Mouse (Mus musculus): ENCODE results near the gene Slc16a12. TPM values are rescaled to one million over a fixed set of nuclear protein-coding genes. Genes with fewer than 3 reads are reported as not detected.

The Slc16a12 gene
- polyA plus RNA-seq, 1 experiment: 1.2 TPM

DNA sequence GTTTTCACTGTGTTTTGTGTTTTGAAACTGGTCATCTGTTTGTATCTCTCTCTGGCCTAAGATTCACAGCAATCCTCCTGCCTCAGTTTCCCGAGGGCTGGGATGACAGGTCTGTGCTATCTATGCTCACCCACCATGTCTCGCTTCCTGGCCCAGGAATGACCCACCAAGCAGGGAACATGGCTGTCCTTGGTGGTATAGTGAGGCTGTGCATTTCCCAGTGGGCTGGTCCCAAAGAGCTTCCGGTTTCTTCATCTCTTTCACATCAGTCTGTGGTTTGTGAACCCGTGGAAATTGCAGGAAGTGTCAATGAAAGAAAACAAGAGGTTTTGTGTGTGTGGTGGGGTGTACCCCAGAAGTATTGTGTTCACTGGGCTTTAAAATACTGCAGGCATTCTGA is 122.4 kb downstream of the Slc16a12 start:
- Histone ChIP-seq H3K4me1 (ENCODE audit: control insufficient read depth, insufficient read depth, low read length) (no peaks in the 10 kb centered on the region), H3K4me3 (ENCODE audit: low read depth, low read length) (no peak overlapping the region), H3K9ac (ENCODE audit: low read depth, poor library complexity, severe bottlenecking) (no peak overlapping the region), H3K36me3 (ENCODE audit: control insufficient read depth, insufficient read depth, low read length, poor library complexity, severe bottlenecking) (no peaks in the 10 kb centered on the region), H3K9me3 (replicated peaks; ENCODE audit: control insufficient read depth, insufficient read depth, low read length, poor library complexity, severe bottlenecking) (no peaks in the 10 kb centered on the region), H3K27ac (ENCODE audit: insufficient read depth, low read length) (no peak overlapping the region), H3K27me3 (ENCODE audit: control insufficient read depth, insufficient read depth, low read length, poor library complexity, severe bottlenecking) (no peaks in the 10 kb centered on the region)
- TF ChIP-seq POLR2A (IDR thresholded peaks at IDR 0.05; ENCODE audit: insufficient read depth, low read length) (no peak), CTCF (IDR thresholded peaks at IDR 0.05; ENCODE audit: low read depth, low read length) (no peak), EP300 (IDR thresholded peaks at IDR 0.05; ENCODE audit: insufficient read depth, low read depth, low read length) (no peak)

DNA sequence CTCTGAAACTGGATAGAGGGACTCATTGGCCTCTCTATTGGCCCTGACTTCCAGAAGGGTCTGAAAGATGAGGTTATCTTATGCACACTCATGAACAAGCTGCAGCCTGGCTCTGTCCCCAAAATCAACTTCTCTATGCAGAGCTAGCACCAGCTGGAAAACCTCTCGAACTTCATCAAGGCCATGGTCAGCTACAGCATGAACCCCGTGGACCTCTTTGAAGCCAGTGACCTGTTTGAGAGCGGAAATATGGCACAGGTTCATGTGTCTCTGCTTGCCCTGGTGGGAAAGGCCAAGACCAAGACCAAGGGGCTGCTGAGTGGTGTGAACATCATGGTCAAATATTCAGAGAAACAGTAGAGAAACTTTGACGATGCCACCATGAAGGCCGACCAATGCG is 123.3 kb downstream of the Slc16a12 start:
- TF ChIP-seq POLR2A (IDR thresholded peaks at IDR 0.05; ENCODE audit: insufficient read depth, low read length) (no peak), CTCF (IDR thresholded peaks at IDR 0.05; ENCODE audit: low read depth, low read length) (no peak)
- no peak overlapping the region for H3K27ac ChIP-seq (ENCODE audit: insufficient read depth, low read length)
- H3K9me3 ChIP-seq (replicated peaks; ENCODE audit: control insufficient read depth, insufficient read depth, low read length, poor library complexity, severe bottlenecking): no peaks in the 10 kb centered on the region
- H3K9ac ChIP-seq (ENCODE audit: low read depth, poor library complexity, severe bottlenecking): no peak overlapping the region
- no peaks in the 10 kb centered on the region for H3K27me3 ChIP-seq (ENCODE audit: control insufficient read depth, insufficient read depth, low read length, poor library complexity, severe bottlenecking)
- no peaks in the 10 kb centered on the region for H3K36me3 ChIP-seq (ENCODE audit: control insufficient read depth, insufficient read depth, low read length, poor library complexity, severe bottlenecking)
- no peaks in the 10 kb centered on the region for H3K4me1 ChIP-seq (ENCODE audit: control insufficient read depth, insufficient read depth, low read length)
- H3K4me3 ChIP-seq (ENCODE audit: low read depth, low read length): no peak overlapping the region

GRCm38 (mm10) chr19:34620871-34621270 is 126.2 kb downstream of the Slc16a12 start:
- TF ChIP-seq POLR2A (IDR thresholded peaks at IDR 0.05; ENCODE audit: insufficient read depth, low read length): no peak
- TF ChIP-seq CTCF (IDR thresholded peaks at IDR 0.05; ENCODE audit: low read depth, low read length): no peak
- no peak for TF ChIP-seq EP300 (IDR thresholded peaks at IDR 0.05; ENCODE audit: insufficient read depth, low read depth, low read length)
- no peak overlapping the region for H3K4me3 ChIP-seq (ENCODE audit: low read depth, low read length)

More at GRCm38 (mm10) chr19:34620871-34621270, 126.2 kb downstream of the Slc16a12 start:
- Histone ChIP-seq H3K4me1 (ENCODE audit: control insufficient read depth, insufficient read depth, low read length) (no peaks in the 10 kb centered on the region), H3K27me3 (ENCODE audit: control insufficient read depth, insufficient read depth, low read length, poor library complexity, severe bottlenecking) (no peaks in the 10 kb centered on the region), H3K27ac (ENCODE audit: insufficient read depth, low read length) (no peak overlapping the region), H3K36me3 (ENCODE audit: control insufficient read depth, insufficient read depth, low read length, poor library complexity, severe bottlenecking) (no peaks in the 10 kb centered on the region), H3K9ac (ENCODE audit: low read depth, poor library complexity, severe bottlenecking) (no peak overlapping the region), H3K9me3 (replicated peaks; ENCODE audit: control insufficient read depth, insufficient read depth, low read length, poor library complexity, severe bottlenecking) (no peaks in the 10 kb centered on the region)

Other genes starting within 250 kb of the Slc16a12 start
- 14.5 and 20.7 TPM in 2 replicates for gene Lipa, start 219.8 kb downstream of the Slc16a12 start, polyA plus RNA-seq (2011; ENCODE audit: insufficient read depth, insufficient read length, low read depth, missing spikeins)
- 1.9 and 3.2 TPM in 2 replicates for gene Ifit2, start 196.6 kb downstream of the Slc16a12 start, polyA plus RNA-seq (2011; ENCODE audit: insufficient read depth, insufficient read length, low read depth, missing spikeins)
- 3.0 and 4.9 TPM in 2 replicates for gene Ifit3, start 163.8 kb downstream of the Slc16a12 start, polyA plus RNA-seq (2011; ENCODE audit: insufficient read depth, insufficient read length, low read depth, missing spikeins)
- gene Ifit1bl1, start 145.3 kb downstream of the Slc16a12 start, polyA plus RNA-seq (2011; ENCODE audit: insufficient read depth, insufficient read length, low read depth, missing spikeins): not detected in 2 replicates
- 0.35 TPM in 1 of 2 replicates, not detected in the other for gene Ifit3b, start 139.3 kb downstream of the Slc16a12 start, polyA plus RNA-seq (2011; ENCODE audit: insufficient read depth, insufficient read length, low read depth, missing spikeins)
- gene Ifit1bl2, start 106.5 kb downstream of the Slc16a12 start, polyA plus RNA-seq (2011; ENCODE audit: insufficient read depth, insufficient read length, low read depth, missing spikeins): not detected in 2 replicates
- 1.5 and 2.5 TPM in 2 replicates for gene Ifit1, start 106.4 kb downstream of the Slc16a12 start, polyA plus RNA-seq (2011; ENCODE audit: insufficient read depth, insufficient read length, low read depth, missing spikeins)
- 7.4 and 8.7 TPM in 2 replicates for gene Pank1, start 132.2 kb upstream of the Slc16a12 start, polyA plus RNA-seq (2011; ENCODE audit: insufficient read depth, insufficient read length, low read depth, missing spikeins)
- 133 and 144 TPM in 2 replicates for gene Kif20b, start 175.1 kb upstream of the Slc16a12 start, polyA plus RNA-seq (2011; ENCODE audit: insufficient read depth, insufficient read length, low read depth, missing spikeins)

Measured in ES-Bruce4 (cell line).